Mouse (Mus musculus): ENCODE results near the gene Ampd1.
"Not testable (repeated sequence)": the region's sequence is repeated elsewhere in the genome, so short reads cannot be mapped to it uniquely, and the experiment has no call there.

Ampd1 gene

DNA sequence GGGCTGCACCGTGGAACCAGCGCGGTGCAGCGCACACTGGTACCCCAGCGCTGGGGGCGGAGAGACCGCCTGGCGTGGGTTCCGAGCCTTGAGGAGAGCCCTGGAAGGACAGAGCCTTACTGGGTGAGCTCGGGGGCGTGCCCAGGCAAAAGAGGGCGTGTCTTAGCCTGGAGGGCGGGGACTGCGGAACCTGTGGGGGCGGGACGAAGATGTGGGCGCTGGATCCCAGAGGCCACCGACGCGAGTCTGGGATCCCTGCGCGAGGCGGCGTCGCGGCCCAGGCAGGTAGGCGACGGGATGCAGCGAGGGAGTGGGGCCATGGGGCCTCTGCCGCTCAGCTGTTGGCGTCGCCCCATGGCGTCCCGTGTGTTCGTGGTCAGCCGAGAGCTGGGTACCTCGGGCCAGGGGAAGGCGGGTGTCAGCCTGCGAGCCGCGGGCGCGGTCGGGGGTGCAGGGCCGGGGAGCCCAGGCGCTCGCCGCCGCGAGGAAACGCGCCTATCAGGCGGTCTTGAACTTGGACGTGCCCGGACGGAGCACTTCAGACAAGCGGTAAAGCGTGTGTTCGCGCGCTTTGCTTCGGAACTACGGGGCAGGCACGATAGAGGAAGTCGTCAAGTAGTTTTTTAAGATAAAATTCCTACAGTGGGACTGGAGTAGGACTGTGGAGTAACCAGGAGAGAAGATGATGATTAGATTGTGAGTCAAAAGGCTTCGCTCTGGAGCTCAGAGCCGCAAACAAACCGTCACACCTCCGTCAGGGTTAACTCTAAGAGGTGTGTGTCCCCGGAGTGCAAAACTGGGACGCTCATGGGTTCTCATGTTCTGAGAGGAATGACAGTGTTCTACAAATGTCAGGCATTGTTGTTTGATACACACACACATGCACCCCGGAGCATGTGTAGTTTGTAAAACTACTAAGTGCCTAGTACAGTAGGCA lies 28.9 kb downstream of the Ampd1 start, which contains the start of gene Dennd2c:
Dennd2c (plus strand) TSS at position 151 of the 937 bp plus-strand sequence.
- peak; percentile 78 for DNase-seq (ENCODE audit: low read depth, low spot score)

DNA sequence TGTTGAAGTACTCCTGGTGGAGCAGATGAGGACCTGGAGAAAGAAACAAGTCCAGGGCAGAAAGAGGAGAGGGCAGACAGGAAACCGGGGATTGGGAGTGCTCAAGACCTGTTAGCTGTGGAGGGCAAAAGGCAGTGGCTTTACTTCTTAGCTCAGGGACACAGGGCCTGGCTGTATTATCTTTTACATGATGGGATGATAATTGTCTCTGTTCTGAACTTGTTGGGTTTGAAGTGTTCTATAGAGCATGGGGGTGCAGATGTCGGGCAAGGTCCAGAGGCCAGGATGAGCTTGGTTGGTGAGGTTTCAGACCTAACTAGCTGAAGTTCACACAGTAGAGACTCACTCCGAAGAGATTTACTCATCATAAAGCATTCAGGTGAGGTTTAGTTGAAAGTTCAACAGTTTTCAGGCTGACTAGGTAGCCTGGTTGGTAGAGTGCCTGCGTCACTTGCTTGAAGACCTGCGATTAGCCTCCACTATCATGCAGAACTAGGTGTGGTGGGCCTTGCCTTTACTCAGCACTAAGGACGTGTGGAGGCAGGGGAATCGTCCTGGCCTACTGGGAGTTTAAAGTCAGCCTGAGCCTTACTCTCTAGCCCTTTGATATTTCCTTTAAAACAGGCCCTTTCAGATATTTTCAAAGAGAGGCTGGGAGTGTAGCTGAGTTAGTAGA lies 33.9 kb downstream of the Ampd1 start:
- DNase-seq (ENCODE audit: low read depth, low spot score) = no peak

DNA sequence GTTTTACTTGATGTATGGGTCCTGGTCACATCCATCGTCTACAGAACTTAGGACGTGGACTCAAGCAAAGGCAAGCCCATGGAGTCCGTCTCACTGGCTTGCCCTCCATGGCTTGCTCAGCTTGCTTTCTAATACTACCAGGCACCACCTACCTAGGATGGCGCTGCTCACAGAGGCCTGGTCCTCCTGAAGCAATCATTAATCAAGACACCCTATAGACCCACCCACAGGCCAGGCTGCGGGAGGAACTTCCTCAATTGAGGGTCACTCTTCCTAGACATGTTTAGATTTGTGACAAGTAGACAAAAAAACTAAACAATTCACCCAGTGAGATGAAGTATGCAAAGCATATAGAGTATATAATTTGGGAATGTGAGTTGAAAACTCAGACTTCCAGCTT lies 38.4 kb downstream of the Ampd1 start:
- DNase-seq (ENCODE audit: low read depth, low spot score) = no peak

DNA sequence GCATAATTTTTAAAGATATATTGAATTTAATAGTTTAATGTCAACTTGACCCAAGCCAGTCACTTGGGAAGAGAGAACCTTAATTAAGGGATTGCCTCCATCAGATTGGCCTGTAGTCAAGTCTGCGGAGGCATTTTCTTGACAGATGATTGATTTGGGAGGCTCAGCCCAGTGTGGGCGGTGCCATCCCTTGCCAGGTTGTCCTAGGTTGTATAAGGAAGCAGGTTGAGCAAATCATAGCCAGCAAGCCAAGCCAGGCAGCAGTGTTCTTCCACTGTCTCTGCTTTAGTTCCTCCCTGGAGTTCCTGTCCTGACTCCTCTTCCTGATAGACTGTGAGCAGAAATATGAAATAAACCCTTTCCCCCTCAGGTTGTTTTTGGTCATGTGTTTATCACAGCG lies 49.8 kb downstream of the Ampd1 start:
- DNase-seq (ENCODE audit: low read depth, low spot score) = no peak

GRCm38 (mm10) chr3:103126138-103126537 lies 52.3 kb downstream of the Ampd1 start:
- no peak for DNase-seq (ENCODE audit: low read depth, low spot score)

DNA sequence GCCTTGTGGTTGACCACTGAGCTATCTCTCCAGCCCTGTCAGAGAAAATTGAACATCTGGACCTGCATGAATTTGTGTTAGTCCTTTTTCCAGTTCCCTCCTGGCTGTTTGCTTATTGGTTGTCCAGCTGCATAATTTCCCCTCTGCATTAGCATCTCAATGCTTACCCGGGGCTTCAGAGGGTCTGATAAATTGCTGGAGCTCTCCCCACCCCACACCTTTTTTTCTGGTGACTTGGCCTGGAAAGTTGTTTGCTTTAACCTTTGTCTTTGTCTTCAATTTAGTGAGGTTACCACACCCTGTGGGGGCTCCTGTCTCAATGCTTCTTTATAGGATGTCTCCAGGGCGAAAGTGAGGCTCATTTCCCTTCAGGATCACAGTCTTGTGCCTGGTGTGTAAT lies 53.4 kb downstream of the Ampd1 start:
- no peak for DNase-seq (ENCODE audit: low read depth, low spot score)

DNA sequence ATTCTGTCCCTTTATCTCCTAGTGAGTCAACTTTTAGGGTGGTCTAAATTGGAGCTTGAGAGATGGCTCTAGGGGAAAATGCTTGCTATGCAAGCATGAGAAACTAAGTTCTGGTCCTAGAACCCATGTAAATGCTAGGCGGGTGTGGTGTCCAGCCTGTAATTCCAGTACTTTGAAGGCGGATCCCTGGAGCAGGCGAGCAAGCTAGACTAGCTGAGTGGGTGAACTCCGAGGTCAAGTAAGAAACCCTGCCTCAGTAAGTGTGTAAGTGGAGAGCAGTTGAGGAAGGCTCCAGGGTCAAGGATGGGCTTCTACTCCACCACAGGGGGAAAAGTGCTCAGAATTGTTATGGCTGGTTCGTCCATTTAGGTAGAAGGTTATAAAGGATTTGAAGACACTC lies 53.9 kb downstream of the Ampd1 start:
- no peak for DNase-seq (ENCODE audit: low read depth, low spot score)

DNA sequence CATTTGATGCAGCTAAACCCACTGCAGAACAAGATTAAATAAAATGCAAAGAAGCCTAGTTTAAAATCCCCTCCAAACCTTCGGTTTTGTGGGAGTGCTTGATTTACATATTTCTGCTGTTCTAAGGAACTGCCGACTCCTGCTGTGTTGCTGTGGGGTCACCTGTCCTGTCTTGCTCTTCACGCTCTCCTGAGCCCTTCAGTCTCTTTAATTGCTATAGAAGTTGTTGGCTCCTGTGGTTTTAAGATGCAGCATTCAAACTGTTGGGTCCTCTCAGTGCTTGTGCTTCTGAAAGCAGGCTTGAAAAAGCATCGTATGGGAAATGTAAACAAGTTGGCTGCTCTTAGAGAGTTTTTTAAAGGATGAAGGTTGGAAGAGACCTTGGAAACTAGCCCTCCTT lies 54.4 kb downstream of the Ampd1 start:
- DNase-seq (ENCODE audit: low read depth, low spot score) = no peak

- no peak for DNase-seq (ENCODE audit: low read depth, low spot score)
Measured at GRCm38 (mm10) chr3:103129367-103130159, 55.7 kb downstream of the Ampd1 start.

DNA sequence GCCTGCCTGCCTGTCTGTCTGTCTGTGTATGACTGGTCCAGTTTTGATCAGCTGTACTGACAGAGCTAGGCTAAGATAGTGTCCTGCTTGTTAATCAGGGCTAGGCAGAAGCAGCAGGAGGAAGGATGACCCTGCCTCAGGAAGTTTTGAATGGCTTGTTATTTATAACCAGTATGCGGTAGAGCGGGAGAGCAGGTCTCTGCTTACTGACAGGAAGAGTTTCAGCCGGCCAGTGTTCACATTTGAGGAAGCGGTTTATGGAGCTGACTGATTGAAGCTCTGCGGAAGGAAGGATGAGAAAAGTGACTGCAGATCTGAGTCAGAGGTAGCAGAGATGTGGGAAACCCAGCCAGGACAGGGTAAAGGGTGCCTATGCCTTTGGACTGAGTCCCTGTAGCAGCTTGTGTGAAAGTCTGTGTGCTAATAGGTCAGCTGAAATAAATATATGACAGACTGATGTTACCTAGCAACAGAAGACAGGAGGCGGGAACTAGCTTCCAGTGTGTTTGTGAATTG lies 56.5 kb downstream of the Ampd1 start:
- DNase-seq (ENCODE audit: low read depth, low spot score) = no peak

DNA sequence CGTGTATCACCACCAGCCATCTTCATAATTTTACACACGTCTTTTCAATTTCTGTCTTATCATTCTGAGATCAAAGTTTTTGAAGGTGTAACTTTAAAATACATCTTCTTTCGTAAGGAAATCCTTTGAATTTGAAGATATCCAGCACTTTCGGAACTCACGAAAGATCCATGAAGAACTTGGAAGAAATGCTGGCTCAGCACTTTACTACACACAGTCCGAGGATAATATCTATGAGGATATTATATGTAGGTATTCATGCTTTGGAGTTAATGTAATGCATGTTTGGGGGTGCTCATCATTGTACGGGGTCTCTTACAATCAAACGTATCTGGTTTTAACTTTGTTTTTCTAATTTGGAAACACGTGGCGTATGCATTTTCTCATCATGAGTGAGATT lies 59.3 kb downstream of the Ampd1 start:
- no peak for DNase-seq (ENCODE audit: low read depth, low spot score)

DNA sequence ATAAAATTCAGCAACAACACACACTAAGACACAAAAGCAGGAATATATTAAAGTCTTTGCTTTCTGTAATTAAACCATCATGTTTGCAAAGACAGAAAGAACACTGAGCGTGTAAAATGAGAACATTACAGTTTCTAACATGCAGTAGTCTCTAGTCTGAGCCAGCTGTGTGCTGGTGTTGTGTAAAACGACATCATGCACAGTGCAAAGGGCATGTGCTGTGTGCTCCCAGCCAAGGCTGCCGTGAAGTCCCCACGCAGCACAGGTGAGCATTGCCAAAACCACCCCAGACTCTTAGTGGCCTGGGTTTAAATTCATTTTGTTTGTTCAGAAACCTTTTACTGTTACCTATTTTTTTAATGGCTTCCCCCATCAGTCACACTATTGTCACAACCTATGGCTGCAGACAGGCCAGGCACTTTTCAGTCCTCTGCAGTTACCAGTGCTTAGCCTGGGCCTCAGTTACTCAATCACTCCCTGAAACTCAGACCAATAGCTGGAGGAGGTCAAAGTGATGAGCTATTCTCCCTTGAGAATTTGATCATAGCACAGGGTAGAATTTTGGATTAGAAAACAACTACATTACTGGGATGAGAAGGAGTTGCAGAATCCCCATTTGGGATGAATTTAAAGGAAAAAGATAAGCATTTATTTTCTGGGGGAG lies 62.7 kb downstream of the Ampd1 start:
- no peak for DNase-seq (ENCODE audit: low read depth, low spot score)

- DNase-seq (ENCODE audit: low read depth, low spot score) = no peak
Measured at GRCm38 (mm10) chr3:103139047-103139446, 65.2 kb downstream of the Ampd1 start.

DNA sequence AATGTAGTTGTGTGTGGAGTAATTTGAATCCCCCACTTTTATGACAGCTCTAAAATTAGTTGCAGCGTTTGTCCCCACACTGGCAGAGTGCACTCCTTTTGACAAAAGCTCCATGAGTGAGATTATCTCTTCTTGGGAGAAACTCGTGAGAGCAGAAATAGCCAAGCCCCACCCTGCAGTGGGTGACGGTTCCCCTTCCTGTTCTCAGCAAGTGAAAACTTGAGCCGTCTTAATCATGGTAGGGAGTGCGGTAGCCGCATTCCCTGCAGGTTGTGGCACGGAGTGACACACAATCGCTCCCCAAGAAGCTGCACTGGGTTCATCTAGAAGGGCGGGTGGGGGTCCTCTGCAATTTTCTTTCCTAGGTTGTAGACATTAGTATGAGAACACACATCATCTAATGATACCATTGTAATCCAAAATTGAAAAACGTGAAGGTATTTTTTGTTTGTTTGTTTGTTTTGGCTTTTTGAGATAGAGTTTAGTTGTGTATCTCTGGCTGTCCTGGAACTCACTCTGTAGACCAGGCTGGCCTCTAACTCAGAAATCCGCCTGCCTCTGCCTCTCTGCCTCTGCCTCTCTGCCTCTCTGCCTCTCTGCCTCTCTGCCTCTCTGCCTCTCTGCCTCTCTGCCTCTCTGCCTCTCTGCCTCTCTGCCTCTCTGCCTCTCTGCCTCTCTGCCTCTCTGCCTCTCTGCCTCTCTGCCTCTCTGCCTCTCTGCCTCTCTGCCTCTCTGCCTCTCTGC lies 66.5 kb downstream of the Ampd1 start:
- not testable (repeated sequence) for DNase-seq (ENCODE audit: low read depth, low spot score)

GRCm38 (mm10) chr3:103141287-103141686 lies 67.5 kb downstream of the Ampd1 start:
- DNase-seq (ENCODE audit: low read depth, low spot score) = no peak

GRCm38 (mm10) chr3:103142366-103142765 lies 68.6 kb downstream of the Ampd1 start:
- DNase-seq (ENCODE audit: low read depth, low spot score) = no peak

DNA sequence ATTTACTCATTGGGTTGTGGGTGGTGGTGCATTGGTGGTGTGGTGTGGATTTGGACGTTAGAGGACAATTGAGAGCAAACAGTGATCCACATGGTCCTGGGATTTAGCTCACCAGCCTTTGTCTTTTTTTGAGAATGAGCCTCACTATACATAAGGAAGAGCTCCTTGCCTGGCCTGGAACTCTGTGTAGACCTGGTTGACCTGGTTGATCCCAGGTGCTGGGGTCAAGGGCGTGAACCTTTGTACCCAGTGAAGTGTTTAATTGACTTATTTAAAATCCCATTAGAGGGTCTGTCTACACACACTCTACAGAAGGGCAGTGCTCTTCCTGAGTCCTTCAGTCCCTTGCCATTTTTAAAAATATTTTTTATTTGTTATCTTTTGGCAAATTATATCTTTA lies 71.5 kb downstream of the Ampd1 start:
- no peak for DNase-seq (ENCODE audit: low read depth, low spot score)

DNA sequence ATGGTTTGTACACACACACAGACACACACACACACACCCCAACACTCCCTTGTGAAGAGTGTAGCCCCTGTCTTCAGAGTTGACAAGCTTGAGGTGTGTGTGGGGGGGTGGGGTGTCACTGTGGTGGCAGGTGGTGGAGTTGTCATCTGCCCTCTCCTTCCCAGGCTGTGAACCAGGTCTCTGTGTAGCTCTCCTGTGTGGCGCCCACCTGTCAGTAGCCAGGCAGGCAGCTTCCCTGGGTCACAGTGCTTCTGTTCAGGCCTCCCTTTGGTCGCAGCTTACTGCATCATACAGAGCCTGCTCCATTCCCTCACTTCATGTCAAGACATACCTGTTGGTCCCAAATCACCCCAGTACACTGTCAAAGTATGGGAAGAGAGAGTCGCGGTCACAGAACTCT lies 72.0 kb downstream of the Ampd1 start:
- no peak for DNase-seq (ENCODE audit: low read depth, low spot score)

- no peak for DNase-seq (ENCODE audit: low read depth, low spot score)
Measured at GRCm38 (mm10) chr3:103146330-103147166, 72.7 kb downstream of the Ampd1 start.

GRCm38 (mm10) chr3:103147775-103148174 lies 74.0 kb downstream of the Ampd1 start:
- DNase-seq (ENCODE audit: low read depth, low spot score) = no peak
